Mouse (Mus musculus): ENCODE results near the gene Nr1i2. TPM values are rescaled to one million over a fixed set of nuclear protein-coding genes. Genes with fewer than 3 reads are reported as not detected.
A peak's percentile ranks its signal among the peaks of the same experiment; 100 is the strongest.
"Not testable (repeated sequence)": the region's sequence is repeated elsewhere in the genome, so short reads cannot be mapped to it uniquely, and the experiment has no call there.

The Nr1i2 gene
- polyA plus RNA-seq, 1 experiment from 2014 or later: 0.05 TPM

GRCm38 (mm10) chr16:38240167-38240566, 54.5 kb downstream of the Nr1i2 start:
- Histone ChIP-seq H3K4me1 (ENCODE audit: insufficient read depth, low read depth, low read length) (no peaks in the 10 kb centered on the region), H3K27ac (ENCODE audit: low read length) (no peak overlapping the region), H3K4me2 (replicated peaks; ENCODE audit: low read depth, low read length) (no peak overlapping the region), H3K27me3 (replicated peaks; ENCODE audit: insufficient read depth, low read length) (no peaks in the 10 kb centered on the region), H3K9ac (replicated peaks; ENCODE audit: low read depth) (no peak overlapping the region), H3K4me3 (ENCODE audit: low read depth, low read length) (no peak overlapping the region), H3K9me3 (ENCODE audit: low read length) (no peaks in the 10 kb centered on the region), H3K36me3 (ENCODE audit: insufficient read depth, low read length) (no peaks in the 10 kb centered on the region)
- TF ChIP-seq CTCF (IDR thresholded peaks at IDR 0.05): no peak
- TF ChIP-seq EP300 (IDR thresholded peaks at IDR 0.05): no peak
- 94% methylated on average over 10 of the region's 10 CpGs for WGBS
- ATAC-seq: no peak
- no peak for DNase-seq (ENCODE audit: low spot score)

- Histone ChIP-seq H3K4me2 (replicated peaks; ENCODE audit: low read depth, low read length) (no peak overlapping the region), H3K4me3 (ENCODE audit: low read depth, low read length) (no peak overlapping the region), H3K36me3 (ENCODE audit: insufficient read depth, low read length) (no peaks in the 10 kb centered on the region), H3K4me1 (ENCODE audit: insufficient read depth, low read depth, low read length) (no peaks in the 10 kb centered on the region), H3K9me3 (ENCODE audit: low read length) (no peaks in the 10 kb centered on the region), H3K27me3 (replicated peaks; ENCODE audit: insufficient read depth, low read length) (no peaks in the 10 kb centered on the region), H3K9ac (replicated peaks; ENCODE audit: low read depth) (no peak overlapping the region), H3K27ac (ENCODE audit: low read length) (no peak overlapping the region)
- peak; percentile 65 for DNase-seq (ENCODE audit: low spot score)
- WGBS: 65% methylated on average over 5 of the region's 5 CpGs
- ATAC-seq: 0 out of 2 replicates have a peak, but pooled peaks have one; percentile 16
- TF ChIP-seq CTCF (IDR thresholded peaks at IDR 0.05) (peak; percentile 76), EP300 (IDR thresholded peaks at IDR 0.05) (no peak)
These were observed 54.9 kb downstream of the Nr1i2 start for GRCm38 (mm10) chr16:38239729-38240128.

DNA sequence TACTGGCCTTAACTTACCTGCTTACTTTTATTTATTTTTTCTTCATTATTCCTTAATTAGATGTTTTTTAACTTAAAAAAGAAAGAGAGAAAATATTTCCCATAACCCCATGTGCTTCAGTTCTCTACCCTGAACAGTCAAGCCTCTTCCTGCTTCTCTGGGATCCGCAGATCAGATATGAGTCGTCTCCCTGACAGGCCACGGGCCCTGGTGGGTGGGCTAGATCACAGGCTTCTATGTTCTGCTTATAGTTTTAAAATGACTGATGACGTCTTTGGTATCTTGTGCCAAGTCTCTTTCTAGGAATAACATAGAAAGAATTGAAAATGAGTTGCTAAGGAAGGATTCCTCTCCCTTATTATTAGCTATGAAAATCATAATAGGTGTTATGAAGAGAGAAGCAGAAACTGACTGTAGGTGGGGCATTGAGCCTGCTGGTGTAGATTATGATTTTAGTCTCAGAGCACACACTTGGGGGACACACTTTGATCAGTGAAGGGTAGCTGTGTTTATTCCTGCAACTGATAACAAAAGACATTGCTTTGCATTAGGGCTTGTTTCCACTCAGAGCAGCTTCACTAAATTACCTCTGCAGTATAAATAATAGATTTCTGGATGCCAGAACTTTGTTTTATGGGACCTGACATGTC, 57.6 kb downstream of the Nr1i2 start:
- H3K9me3 ChIP-seq (ENCODE audit: low read length): no peaks in the 10 kb centered on the region
- TF ChIP-seq EP300 (IDR thresholded peaks at IDR 0.05) (no peak), CTCF (IDR thresholded peaks at IDR 0.05) (no peak)
- no peak overlapping the region for H3K9ac ChIP-seq (replicated peaks; ENCODE audit: low read depth)
- H3K27ac ChIP-seq (ENCODE audit: low read length): no peak overlapping the region
- no peaks in the 10 kb centered on the region for H3K4me1 ChIP-seq (ENCODE audit: insufficient read depth, low read depth, low read length)
- no peak overlapping the region for H3K4me3 ChIP-seq (ENCODE audit: low read depth, low read length)
- H3K4me2 ChIP-seq (replicated peaks; ENCODE audit: low read depth, low read length): no peak overlapping the region
- 44% methylated on average over 4 of the region's 4 CpGs for WGBS
- no peaks in the 10 kb centered on the region for H3K36me3 ChIP-seq (ENCODE audit: insufficient read depth, low read length)
- ATAC-seq (no peak), DNase-seq (ENCODE audit: low spot score) (no peak)
- no peaks in the 10 kb centered on the region for H3K27me3 ChIP-seq (replicated peaks; ENCODE audit: insufficient read depth, low read length)

DNA sequence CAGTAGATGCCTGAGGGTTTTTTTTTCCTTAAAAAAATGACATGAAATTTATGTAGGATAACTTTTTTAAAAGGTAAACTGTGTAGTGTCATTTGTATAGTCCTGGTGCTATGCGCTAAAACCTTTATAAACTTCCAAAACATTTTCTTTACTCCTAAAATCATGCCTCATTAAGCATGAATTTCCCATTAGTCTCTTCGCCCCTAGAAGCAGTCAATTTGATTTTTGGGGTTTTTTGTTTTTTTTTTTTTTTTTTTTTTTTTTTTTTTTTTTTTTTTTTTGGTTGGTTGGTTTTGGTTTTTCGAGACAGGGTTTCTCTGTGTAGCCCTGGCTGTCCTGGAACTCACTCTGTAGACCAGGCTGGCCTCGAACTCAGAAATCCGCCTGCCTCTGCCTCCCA, 72.1 kb downstream of the Nr1i2 start:
- not testable (repeated sequence) for H3K4me1 ChIP-seq (ENCODE audit: insufficient read depth, low read depth, low read length); H3K9me3 ChIP-seq (ENCODE audit: low read length); H3K27me3 ChIP-seq (replicated peaks; ENCODE audit: insufficient read depth, low read length); H3K4me2 ChIP-seq (replicated peaks; ENCODE audit: low read depth, low read length); ATAC-seq; H3K4me3 ChIP-seq (ENCODE audit: low read depth, low read length); H3K9ac ChIP-seq (replicated peaks; ENCODE audit: low read depth); DNase-seq (ENCODE audit: low spot score); H3K27ac ChIP-seq (ENCODE audit: low read length)
- peaks cover 23% of the 10 kb centered on the region for H3K36me3 ChIP-seq (ENCODE audit: insufficient read depth, low read length)
- WGBS: 100% methylated on average over 5 of the region's 5 CpGs

DNA sequence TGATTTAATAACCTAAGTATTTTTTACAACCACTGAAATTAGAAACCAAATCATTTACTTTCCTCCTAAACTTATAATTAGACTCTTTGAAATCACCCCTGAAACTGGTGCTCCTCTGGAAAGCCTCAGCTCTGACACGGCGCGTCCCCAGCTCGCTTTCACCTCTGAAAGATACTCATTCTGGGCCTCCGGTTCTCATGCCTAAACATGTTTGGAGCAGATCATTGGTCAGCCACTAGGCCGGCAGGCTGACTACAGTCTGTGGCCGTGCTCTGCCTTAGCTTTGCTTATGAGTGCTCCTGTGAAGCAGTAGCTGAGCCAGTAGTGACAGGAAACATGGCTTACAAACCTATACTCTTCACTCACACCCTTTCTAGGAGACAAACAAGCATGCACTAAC, 89.4 kb downstream of the Nr1i2 start:
- Histone ChIP-seq H3K27ac (ENCODE audit: low read length) (no peak overlapping the region), H3K9me3 (ENCODE audit: low read length) (no peaks in the 10 kb centered on the region), H3K4me3 (ENCODE audit: low read depth, low read length) (no peak overlapping the region), H3K36me3 (ENCODE audit: insufficient read depth, low read length) (no peaks in the 10 kb centered on the region), H3K4me1 (ENCODE audit: insufficient read depth, low read depth, low read length) (no peaks in the 10 kb centered on the region), H3K4me2 (replicated peaks; ENCODE audit: low read depth, low read length) (no peak overlapping the region), H3K27me3 (replicated peaks; ENCODE audit: insufficient read depth, low read length) (no peaks in the 10 kb centered on the region), H3K9ac (replicated peaks; ENCODE audit: low read depth) (no peak overlapping the region)
- DNase-seq (ENCODE audit: low spot score) (no peak), ATAC-seq (no peak)
- no peak for TF ChIP-seq CTCF (IDR thresholded peaks at IDR 0.05)
- no peak for TF ChIP-seq EP300 (IDR thresholded peaks at IDR 0.05)
- WGBS: 97% methylated on average over 7 of the region's 7 CpGs

Other genes with a start within 250 kb of the Nr1i2 start
- 43.0 and 51.0 TPM in 2 replicates for gene Gsk3b, start 205.8 kb downstream of the Nr1i2 start, polyA plus RNA-seq (2015; fragmentation: Nextera tagmentation; extraction: Ambion mirVana)
- 2.6 and 3.7 TPM in 2 replicates for gene Maats1, start 47.3 kb upstream of the Nr1i2 start, polyA plus RNA-seq (2015; fragmentation: Nextera tagmentation; extraction: Ambion mirVana)
- 205 and 218 TPM in 2 replicates for gene Cox17, start 52.2 kb upstream of the Nr1i2 start, polyA plus RNA-seq (2015; fragmentation: Nextera tagmentation; extraction: Ambion mirVana)
- gene Gm21987, start 52.2 kb upstream of the Nr1i2 start, polyA plus RNA-seq (2015; fragmentation: Nextera tagmentation; extraction: Ambion mirVana): not detected in 2 replicates
- 4.7 and 6.5 TPM in 2 replicates for gene Popdc2, start 67.4 kb upstream of the Nr1i2 start, polyA plus RNA-seq (2015; fragmentation: Nextera tagmentation; extraction: Ambion mirVana)
- 1.2 and 1.6 TPM in 2 replicates for gene Pla1a, start 138.3 kb upstream of the Nr1i2 start, polyA plus RNA-seq (2015; fragmentation: Nextera tagmentation; extraction: Ambion mirVana)
- gene Adprh, start 157.9 kb upstream of the Nr1i2 start, polyA plus RNA-seq (2015; fragmentation: Nextera tagmentation; extraction: Ambion mirVana): 54.9 and 59.9 TPM in 2 replicates
- 0.14 and 0.25 TPM in 2 replicates for gene Cd80, start 160.7 kb upstream of the Nr1i2 start, polyA plus RNA-seq (2015; fragmentation: Nextera tagmentation; extraction: Ambion mirVana)
- gene Timmdc1, start 227.8 kb upstream of the Nr1i2 start, polyA plus RNA-seq (2015; fragmentation: Nextera tagmentation; extraction: Ambion mirVana): 16.7 and 17.6 TPM in 2 replicates

All from lung, postnatal 0 days (tissue).